Mouse (Mus musculus): Measurements from ENCODE around the gene 9530053A07Rik.
A peak's percentile ranks its signal among the peaks of the same experiment; 100 is the strongest.
"Not testable (repeated sequence)": the region's sequence is repeated elsewhere in the genome, so short reads cannot be mapped to it uniquely, and the experiment has no call there.

Gene 9530053A07Rik

DNA sequence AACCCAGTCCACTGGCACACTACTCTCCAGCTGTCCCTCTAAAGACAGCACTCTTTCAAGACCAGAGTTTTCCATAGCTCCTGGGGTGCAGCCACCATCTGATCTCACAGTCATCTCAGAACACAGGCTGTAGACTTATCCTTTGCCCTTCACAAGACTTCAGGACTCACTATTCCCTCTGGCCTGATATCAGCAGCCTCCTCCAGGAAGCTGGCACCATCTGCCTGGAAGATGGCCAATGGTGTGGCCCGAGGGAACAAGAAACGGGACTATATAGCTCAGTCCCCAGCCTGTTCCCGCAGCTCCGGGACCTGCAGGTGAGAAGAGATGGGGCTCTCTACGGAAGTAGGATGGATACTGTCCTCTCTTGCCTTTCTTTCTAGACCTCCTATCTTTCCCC lies at the start of gene 9530053A07Rik:
TSS of gene 9530053A07Rik (plus strand) at position 301 of the 400 bp plus-strand sequence.
- DNase-seq, result no peak

DNA sequence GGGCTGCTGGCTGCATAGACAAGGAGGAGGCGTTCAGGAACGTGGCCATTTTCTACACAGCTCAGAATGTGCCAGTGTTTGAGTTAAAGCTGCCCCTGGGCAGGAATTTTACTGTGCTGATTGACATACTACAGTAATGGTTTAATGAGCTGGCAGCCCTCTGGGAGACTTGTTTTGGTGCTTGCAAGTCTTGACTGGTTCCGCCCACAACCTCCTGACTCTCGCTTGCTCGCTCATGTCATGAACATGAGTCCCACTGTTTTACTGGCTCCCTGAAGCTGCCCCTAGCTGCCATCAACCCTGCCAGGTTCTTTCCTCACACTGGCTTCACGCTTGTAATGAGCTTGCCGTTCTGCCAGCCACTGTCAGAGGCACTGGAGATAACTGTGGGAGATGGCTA lies 45.1 kb upstream of the 9530053A07Rik start:
- no peak for DNase-seq

DNA sequence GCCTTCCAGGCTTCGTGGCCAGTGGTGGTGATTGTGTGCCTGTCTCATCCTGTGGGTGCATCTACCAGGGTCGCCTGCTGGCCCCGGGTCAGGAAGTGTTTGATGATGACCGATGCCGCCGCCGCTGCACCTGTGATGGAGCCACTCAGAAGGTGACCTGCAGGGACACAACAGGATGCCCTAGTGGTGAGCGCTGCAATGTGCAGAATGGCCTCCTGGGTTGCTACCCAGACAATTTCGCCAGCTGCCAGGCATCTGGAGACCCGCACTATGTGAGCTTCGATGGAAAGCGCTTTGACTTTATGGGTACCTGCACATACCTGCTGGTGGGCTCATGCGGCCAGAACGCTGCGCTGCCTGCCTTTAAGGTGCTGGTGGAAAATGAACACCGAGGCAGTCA lies 43.0 kb upstream of the 9530053A07Rik start:
- no peak for DNase-seq

DNA sequence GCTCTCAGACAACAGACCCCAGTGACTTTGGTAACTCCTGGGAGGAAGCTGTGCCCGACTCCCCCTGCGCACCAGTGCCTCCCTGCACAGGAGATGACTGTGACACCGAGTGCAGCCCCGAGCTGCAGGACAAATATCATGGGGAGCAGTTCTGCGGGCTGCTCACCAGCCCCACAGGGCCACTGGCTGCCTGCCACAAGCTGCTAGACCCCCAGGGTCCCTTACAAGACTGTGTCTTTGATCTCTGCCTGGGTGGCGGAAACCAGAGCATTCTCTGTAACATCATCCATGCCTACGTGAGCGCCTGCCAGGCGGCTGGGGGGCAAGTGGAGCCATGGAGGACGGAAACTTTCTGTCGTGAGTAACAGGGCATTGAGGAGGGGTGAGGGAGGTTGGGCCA lies 35.7 kb upstream of the 9530053A07Rik start:
- no peak for DNase-seq

DNA sequence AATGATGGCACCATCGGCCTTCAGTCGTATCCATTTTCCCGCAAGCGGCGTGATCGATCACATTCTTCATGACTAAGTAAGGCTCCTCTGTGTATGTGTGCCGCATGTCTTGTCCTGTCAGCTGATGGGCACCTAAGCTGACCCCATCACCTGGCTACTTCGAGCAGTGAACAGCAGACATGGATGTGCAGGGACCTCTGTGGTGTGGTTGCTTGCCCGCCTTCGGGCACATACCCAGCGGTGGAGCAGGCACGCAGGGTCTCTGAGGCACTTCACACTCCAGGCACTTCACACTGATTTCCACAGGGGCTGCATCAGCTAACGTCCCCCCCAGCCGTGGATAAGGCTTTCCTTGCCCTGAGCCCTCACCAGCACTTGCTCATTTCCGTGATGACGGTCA lies 30.2 kb upstream of the 9530053A07Rik start:
- DNase-seq, result no peak

GRCm38 (mm10) chr7:28100596-28101590 lies 28.4 kb upstream of the 9530053A07Rik start:
- peak; percentile 62 for DNase-seq

DNA sequence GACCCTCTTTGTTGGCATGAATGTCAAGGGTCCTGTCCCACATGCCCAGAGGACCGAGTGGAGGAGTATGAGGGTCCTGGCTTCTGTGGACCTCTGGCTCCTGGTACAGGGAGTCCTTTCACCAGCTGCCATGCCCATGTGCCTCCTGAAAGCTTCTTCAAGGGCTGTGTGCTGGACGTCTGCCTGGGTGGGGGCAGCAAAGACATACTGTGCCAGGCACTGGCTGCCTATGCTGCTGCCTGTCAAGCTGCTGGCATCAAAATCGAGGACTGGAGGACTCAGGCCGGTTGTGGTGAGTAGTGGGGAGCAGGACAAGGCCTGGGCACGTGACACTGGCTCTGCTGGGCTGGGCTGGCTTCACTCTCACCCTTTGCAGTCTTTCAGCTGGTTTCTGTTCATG lies 26.3 kb upstream of the 9530053A07Rik start:
- not testable (repeated sequence) for DNase-seq

DNA sequence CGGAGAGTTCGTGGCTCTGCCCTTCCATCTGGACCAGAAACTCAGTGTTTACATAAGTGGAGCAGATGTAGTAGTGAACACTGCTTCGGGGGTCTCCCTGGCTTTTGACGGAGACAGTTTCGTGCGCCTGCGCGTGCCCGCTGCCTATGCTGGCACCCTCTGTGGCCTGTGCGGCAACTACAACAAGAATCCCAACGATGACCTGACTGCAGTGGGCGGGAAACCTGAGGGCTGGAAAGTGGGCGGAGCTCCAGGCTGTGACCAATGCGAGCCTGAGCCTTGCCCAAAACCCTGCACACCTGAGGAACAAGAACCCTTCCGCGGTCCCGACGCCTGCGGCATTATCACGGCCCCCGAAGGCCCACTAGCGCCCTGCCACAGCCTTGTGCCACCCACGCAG lies 24.6 kb upstream of the 9530053A07Rik start:
- peak; percentile 59 for DNase-seq

- DNase-seq, result no peak
Measured at GRCm38 (mm10) chr7:28106241-28106640, 23.0 kb upstream of the 9530053A07Rik start.

- DNase-seq, result no peak
Measured at GRCm38 (mm10) chr7:28114648-28115047, 14.6 kb upstream of the 9530053A07Rik start.

DNA sequence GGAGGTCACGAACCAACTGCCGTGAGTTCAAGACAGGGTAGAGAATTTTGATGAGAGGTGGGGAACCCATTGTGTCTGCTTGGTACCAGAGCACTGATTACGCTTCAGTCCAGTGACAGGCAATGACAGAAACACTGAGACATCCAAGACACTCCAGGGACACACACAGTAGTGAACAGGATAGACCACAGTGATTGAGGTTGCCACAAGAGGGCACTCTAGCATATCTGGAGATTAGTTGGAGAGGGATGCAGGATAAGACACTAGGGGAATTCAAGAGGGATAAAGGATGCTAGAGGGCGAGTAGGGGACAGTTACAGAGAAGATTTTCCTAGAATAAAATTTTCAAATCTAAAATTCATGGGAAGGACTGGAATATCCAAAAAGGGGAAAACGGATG lies 8.3 kb downstream of the 9530053A07Rik start:
- peak; percentile 43 for DNase-seq

GRCm38 (mm10) chr7:28148263-28148662 lies 19.0 kb downstream of the 9530053A07Rik start:
- peak; percentile 77 for DNase-seq

DNA sequence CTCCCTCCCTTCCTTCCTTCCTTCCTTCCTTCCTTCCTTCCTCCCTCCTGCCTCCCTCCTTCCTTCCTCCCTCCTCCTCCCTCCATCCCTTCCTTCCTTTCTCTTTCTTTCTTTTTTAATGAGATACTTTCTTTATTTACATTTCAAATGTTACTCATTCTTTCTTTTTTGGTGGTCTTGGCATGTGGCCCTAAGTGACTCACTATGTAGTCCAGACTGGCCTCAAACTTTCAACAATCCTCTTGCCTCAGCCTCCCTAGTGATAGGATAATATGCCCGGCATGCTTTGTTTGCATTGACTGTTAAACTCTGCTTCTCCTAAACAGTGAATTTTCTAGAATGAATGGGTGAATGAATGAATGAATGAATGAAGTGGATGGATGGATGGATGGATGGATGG lies 20.6 kb downstream of the 9530053A07Rik start:
- DNase-seq, result no peak

GRCm38 (mm10) chr7:28151584-28152221 lies 22.4 kb downstream of the 9530053A07Rik start:
- DNase-seq, result peak; percentile 57

DNA sequence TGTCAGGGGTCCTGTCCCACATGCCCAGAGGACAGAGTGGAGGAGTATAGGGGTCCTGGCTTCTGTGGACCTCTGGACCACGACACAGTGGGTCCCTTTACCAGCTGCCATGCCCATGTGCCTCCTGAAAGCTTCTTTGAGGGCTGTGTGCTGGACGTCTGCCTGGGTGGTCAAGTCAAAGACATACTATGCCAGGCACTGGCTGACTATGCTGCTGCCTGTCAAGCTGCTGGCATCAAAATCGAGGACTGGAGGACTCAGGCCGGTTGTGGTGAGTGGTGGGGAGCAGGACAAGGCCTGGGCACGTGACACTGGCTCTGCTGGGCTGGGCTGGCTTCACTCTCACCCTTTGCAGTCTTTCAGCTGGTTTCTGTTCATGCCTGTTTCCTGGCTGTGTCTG lies 24.3 kb downstream of the 9530053A07Rik start:
- not testable (repeated sequence) for DNase-seq

- DNase-seq, result no peak
Measured at GRCm38 (mm10) chr7:28159292-28159691, 30.0 kb downstream of the 9530053A07Rik start.

GRCm38 (mm10) chr7:28159893-28160292 lies 30.6 kb downstream of the 9530053A07Rik start:
- no peak for DNase-seq

DNA sequence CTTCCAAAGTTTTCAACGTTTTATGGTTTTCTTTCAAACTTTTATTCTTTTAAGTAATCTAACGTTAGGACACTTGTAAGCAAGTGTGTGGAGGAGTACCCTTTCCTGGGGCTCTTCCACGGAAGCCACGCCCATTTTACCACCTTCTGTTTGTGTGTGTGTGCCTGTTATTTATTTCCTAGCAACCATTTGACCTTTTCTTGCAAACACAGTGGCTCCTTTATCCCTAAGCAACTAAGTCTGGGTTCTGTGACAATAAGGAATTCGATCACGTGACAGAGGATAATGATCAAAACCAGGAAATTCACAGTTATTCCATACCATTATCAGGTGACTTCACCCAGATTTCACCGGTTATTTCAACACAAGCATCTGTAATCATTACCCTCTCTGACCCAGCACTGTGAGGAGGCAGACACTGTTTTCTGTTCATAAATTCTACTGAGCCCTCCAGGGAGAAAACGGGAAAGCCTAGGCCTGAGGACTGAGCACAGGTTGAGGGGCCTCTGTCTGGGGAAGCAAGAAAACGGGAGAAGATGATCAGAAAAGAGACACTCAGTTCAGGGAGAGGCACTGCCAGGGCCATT lies 32.0 kb downstream of the 9530053A07Rik start:
- no peak for DNase-seq

- DNase-seq, result no peak
Measured at GRCm38 (mm10) chr7:28165406-28165805, 36.1 kb downstream of the 9530053A07Rik start.

- DNase-seq, result peak; percentile 78
Measured at GRCm38 (mm10) chr7:28168320-28169115, 39.3 kb downstream of the 9530053A07Rik start.

GRCm38 (mm10) chr7:28169489-28170422 lies 40.5 kb downstream of the 9530053A07Rik start, which contains the start of gene Fbl:
Gene Fbl (plus strand): TSS chr7:28169710.
- DNase-seq, result peak; percentile 91

Data from lung, postnatal 14 days (tissue).